Mouse (Mus musculus): Measurements from ENCODE around the gene Mrps14.

- TF ChIP-seq CTCF (IDR thresholded peaks at IDR 0.05; ENCODE audit: borderline replicate concordance, extremely low read depth, insufficient read depth, insufficient read length) (no peak), POLR2A (IDR thresholded peaks at IDR 0.05; ENCODE audit: borderline replicate concordance, extremely low read depth, insufficient read depth, insufficient read length, poor library complexity, severe bottlenecking) (no peak)
Measured at GRCm38 (mm10) chr1:160214171-160214570, 19.2 kb downstream of the Mrps14 start.
